Mouse (Mus musculus): ENCODE data around the gene Clip1.

The Clip1 gene

DNA sequence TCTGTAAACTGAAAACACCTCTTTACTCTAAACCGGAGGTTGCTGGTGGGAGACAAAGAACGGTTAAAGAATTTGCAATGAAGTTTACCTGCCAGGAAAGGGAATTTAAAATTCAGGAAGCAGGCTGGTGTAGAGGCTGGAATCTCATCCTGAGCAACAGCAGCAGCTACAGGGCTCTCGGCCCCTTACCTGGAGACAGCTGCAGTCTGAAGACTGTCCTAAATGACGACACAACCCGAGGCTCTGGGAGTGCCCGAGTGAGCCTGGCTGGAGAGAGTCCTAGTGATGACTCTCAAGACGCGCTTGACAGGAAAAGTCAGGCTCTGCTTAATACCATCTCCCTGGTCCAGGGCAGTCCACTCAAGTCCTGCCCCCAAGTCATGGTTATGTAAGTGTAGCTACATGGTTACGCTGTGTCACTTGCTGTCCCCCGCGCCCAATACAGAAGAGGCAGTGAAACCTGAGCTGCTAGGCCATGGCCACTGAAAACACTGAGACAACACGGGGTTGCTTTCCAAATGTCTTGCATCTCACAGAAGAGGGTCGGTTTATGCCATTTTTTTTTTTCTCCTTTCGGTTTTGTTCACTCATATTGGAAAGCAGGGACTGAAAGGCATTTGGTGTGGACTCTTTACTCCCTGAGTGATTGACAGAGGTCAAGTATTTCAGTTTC, 13.5 kb downstream of the Clip1 start:
- DNase-seq (ENCODE audit: low read depth, low spot score): no peak

DNA sequence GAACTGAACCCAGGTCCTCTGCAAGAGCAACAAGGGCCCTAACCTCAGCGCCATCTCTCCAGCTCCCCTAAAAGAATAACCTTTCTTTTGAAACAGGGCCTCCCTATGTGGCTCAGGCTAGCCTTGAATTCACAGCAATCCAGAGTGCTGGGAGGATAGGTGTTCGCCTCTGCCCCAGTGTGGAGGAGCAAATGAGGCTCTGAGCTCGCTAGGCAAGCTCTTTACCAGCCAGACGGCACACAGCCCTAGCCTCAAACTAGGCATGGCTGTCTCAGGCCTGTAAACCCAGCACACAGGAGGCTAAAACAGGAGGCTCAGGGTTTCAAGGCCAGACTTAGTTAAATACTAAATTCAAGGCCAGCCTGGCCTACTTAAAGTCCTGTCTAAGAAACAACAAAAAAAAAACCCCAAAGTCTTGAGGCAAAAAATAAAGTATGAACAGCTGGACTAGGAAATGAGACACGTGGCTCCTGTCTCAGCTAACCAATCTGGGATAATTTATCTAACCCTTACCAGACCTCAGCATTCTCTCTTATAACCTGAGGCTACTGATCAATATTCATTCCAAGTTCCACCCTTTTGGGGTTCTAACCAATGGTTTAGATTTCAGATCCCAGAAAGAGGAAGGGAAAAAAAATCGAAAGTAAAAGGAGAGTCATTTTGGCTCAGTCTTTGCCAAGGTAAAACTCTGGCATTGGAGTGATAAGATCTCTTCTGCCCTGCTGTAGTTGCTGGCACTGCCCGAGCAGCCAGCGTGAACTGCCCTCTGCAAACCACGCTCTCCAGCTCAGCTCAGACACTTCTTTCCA, 14.2 kb downstream of the Clip1 start:
- no peak for DNase-seq (ENCODE audit: low read depth, low spot score)

DNA sequence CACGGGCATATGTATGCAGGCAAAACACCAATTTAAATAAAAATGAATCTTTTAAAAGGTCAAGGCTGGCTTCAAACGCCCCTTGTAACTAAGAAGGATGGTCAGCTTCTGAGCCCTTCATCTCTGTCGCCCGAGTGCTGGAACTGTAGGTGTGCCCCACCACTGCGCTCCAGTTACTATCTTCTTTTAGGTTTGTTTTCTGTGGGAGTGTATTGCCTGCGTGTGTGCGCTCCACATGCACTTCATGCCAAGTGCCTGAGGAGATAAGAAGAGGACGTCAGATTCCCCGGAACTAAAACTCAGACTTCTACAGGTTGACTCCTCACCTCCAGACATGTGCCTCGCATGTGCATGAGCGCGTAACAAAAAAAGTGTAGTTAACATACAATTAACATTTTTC, 16.5 kb downstream of the Clip1 start:
- DNase-seq (ENCODE audit: low read depth, low spot score): no peak

DNA sequence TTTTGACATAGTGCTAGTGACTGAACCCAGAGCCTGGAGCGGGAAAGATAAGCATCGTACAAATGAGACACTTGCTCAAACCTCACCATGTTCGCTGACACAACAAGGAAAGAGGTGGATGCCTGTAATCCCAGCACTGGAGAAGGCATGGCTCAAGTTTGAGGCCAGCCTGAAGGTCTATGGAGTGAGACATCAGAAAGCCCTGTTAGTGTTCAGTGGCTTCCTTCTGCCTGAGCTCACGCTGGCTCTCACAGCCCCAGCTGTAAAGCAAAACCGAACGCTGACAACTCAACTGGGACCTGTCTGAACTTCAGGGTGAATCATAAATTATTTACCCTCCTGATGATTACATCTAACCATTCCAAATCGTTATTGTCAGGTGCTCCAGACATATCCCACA, 18.5 kb downstream of the Clip1 start:
- no peak for DNase-seq (ENCODE audit: low read depth, low spot score)

DNA sequence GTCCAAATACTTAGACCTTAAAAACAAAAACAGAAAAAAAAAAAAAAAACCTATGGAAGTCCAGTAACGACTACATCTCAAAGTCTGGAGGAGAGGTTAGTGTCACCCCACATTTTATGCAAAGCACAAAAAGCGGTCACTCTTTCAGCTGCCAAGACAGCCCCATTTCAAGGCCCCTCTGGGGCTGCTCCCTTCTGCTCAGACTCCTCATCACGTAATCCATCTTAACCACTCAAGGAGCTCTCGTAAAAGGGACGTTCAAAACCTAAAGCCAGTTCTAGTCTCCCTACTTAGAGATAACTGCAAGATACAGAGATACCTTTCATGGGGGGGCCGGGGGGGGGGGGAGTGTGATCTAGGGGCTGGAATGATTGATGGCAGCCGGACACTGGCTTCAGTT, 20.1 kb downstream of the Clip1 start:
- no peak for DNase-seq (ENCODE audit: low read depth, low spot score)

DNA sequence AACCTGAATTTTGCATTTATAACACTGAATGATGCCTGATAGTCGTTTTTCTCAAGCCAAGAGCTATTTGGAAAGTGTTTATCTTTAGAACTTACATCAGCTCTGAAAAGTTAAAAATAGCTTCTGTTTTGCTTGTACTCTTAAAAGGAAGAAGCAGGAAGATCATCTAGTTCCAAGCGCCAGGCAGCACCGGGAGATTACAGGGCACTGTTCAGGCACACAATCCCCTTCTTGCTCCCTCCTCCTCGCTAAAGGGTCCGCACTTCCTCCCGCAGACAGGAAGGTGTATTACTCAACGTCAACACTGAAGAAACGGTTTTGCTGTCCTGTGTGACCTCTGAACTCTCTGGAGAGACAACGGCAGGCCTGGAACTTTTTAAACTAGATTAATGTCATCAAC, 22.4 kb downstream of the Clip1 start:
- DNase-seq (ENCODE audit: low read depth, low spot score): no peak

DNA sequence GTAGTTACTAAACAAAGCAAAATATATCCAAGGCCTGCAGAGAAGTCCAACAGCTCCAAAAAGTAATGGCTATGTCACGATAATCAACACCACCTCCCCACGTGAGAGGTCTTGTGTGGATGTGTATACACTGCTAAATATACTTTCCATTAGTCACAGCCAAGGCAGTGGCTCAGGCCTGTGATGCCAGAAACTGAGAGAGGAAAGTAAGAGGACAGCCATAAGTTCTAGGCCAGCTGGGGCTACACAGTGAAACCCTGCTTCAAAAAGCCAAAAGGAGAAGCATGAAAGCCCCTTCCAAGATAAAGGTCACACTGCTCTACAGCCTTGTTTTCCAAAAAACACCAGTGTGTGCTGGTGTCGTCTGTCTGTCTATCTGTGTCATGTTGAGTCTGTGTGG, 22.8 kb downstream of the Clip1 start:
- no peak for DNase-seq (ENCODE audit: low read depth, low spot score)

DNA sequence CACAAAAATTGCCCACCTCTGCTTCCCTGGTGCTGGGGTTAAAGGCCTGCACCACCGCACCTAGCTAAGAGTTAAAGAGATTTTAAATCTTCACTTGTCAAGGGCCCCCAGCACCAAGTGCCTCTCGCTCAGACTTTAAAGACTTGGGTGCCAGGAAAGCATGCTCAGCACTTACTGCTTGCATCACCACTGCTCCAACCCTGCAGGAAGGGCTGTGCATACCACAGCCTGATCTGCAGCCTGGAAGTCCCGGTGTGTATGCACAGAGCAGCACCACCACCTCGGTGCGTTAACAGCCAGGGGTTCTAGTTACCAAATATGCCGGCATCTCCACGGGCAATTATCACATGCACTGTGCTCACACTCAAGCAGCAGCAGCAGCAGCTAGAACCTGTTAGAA, 26.8 kb downstream of the Clip1 start:
- DNase-seq (ENCODE audit: low read depth, low spot score): no peak

DNA sequence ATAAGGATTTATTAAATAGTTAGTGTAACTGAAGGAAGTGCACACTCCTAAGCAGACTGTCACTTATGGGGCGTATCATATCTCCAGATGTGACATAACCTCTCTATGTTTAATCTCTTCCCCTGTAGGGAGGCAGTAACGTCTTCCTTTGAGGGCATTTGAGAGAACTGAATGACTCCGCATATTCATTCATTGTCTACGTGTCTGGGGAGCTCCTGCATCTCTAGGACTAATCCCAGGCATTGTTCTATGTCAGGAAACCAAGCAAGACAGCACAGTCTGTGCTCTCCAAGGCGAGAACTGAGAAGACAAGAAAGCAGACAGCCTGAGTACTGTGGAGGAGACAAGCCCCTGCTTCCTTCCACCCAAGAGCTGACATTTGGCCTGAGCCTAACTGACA, 29.5 kb downstream of the Clip1 start:
- no peak for DNase-seq (ENCODE audit: low read depth, low spot score)

DNA sequence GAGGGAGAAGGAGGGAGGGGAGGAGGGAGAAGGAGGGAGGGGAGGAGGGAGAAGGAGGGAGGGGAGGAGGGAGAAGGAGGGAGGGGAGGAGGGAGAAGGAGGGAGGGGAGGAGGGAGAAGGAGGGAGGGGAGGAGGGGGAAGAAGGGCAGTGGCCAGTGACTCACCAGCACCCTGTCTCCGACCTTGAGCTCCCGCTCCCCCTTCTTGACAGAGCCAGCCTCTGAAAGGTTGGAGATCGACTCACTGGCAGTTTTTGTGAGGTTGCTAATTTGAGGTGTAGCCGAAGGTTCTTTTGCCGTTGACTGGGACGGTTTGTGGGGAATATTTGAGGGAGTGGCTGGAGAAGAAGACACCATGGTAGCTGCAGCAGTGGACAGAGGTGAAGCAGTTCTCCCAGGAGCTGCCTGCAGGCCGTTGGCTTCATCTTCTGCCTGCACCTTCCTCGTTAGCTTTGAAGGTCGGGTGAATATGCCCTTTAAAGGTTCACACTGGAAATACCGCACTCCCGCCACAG, 31.1 kb downstream of the Clip1 start:
- no peak for DNase-seq (ENCODE audit: low read depth, low spot score)

DNA sequence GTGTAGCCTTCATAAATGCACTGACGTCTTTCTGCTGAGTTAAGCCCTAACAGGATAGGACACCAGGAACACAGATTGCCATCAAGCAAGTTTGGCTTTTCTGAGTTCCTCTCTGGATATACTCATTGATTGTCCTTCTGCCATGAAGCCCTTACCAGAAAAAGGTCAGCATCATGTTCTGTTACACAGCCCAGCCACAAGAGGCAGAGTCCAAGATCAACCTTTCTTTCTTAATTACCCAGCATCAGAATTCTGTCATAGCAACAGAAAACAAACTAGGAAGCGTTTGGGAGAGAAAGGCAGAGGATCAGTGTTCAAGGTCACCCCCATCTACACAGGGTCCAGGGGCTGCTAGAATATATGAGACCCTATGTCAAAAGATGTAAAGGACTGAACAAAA, 33.6 kb downstream of the Clip1 start:
- DNase-seq (ENCODE audit: low read depth, low spot score): no peak

DNA sequence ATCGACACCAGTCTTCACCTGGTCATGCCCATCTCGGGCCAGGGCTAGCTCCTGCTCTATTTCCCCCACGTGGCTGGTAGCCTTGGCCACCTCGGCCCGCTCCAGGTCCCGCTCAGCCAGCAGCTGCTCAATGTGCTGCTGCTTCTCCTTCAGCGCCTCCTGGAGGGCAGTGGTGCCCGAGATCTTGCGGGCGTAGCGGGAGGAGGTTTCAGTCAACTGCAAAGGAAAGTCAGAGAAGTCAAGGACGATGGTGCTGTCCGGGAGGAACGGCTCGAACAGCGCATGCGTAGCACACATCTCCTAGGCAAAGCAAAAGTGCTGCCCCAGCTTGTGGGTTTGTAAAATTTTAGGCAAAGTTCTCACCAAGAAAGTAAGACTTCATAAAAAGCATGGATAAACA, 42.0 kb downstream of the Clip1 start:
- no peak for DNase-seq (ENCODE audit: low read depth, low spot score)

DNA sequence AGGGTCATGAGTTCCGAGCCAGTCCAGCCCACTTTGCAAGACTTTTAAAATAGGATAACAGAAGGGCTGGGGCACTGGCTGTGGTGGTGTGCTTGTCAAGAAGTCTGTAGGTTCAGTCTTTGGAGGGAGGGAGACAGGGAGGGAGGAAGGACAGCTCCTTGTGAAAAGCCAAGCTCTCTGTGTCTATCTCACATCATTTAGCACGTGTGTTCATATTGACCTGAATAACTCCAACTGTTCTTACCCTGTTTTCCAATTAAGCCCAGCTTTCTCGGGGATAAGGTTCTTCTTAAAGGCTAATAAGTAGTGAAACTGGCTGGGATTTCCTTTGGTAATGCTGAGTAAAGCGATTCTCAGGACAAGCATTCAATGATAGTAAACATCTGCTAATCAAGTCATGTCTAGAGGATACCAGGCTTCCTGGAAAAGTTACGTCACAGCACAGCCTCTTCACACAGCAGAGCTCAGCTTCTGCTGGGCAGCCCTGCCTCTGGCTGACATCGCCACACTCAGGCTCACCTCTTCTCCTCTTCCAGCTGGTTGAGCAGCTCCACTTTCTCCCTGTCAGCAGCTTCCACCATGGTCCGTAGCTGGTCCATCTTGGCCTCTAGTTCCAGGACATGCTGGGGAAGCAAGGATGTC, 43.0 kb downstream of the Clip1 start:
- DNase-seq (ENCODE audit: low read depth, low spot score): no peak

DNA sequence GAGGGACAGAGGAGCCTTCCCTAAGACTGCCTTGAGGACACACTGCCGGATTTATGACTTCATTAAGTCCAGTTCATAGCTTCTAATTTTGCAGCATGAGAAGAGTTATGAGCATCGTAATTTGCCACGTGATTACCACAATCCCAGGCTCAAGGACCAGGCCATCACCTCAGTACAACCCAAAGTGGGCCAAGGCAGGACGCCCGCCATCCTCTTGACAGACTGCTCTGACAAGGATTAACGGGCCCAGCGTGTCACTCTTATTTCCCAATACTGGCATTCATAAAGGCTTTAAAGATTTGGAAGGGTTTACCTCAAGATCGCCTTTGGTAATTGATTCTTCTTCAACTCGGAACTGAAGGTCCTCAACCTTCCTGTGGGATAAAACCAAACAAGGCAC, 44.2 kb downstream of the Clip1 start:
- no peak for DNase-seq (ENCODE audit: low read depth, low spot score)

DNA sequence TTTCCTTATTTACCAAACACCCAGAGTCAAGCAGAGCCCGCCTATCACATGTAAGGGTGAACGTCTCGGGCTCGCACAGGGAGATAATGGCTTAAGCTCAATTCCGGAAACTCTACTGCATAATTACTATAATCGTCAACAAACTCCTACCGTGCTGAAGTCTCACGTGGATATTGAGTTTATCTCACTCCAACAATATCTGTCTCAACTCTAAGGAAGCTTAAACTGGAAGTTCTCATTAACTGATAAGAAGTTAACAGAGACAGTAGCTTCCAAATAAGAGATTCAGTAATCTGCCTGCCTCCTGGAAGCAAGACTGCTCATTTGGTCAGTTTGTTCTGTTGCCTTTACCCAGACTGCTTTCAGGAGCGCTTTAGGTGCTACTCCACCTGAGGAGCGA, 53.2 kb downstream of the Clip1 start:
- DNase-seq (ENCODE audit: low read depth, low spot score): no peak

DNA sequence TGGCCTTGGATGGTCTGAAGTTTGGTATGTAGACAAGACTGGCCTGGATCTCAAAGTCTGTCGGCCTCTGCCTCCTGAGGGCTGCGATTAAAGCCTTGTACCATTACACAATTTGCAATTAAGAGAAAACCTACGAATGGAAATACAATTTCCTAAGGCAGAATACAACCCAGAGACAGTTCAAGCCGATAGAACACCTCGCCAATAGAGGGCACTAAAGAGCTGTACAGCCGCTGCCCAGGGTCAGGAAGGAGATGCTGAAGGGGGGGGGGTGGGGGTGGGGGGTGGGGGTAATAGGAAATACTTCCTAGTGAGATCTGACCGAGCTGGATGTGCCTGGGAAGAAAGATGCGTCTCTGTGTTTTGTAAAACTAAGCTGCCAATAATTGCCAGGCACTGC, 57.8 kb downstream of the Clip1 start:
- no peak for DNase-seq (ENCODE audit: low read depth, low spot score)

DNA sequence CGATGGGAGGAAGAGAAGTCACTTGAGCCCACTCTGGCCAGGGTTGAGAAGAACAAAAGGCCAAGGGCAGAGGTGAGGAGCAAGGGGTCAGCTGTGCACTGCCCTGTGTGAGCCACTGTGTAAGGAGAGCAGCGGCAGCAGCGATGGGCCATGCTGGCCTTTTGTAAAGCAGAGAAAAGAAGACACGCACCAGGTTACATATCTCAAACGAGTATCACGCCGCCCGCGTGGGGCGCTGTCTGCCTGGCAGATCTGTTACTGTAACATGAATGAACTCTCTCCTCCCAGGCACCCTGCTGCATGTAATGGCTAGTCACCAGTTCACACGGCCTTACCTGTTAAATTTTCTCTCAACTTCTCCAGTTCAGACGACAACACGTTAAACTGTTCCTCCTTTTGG, 62.0 kb downstream of the Clip1 start:
- no peak for DNase-seq (ENCODE audit: low read depth, low spot score)

DNA sequence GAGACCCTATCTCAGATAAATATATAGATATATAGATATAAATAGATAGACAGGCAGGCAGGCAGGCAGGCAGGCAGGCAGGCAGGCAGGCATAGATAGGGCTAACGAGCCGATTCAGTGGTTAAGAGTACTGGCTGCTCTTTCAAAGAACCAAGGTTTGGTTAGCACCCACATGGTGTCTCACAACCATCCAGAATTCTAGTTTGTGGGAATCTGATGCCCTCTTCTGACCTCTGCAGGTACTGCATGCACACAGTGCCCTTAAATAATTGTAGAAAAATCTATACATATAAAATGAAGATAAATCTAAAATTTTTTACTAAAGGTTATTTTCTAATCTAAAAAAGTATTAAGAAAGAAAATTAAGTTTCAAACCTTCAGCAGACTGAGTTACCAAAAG, 65.9 kb downstream of the Clip1 start:
- no peak for DNase-seq (ENCODE audit: low read depth, low spot score)

DNA sequence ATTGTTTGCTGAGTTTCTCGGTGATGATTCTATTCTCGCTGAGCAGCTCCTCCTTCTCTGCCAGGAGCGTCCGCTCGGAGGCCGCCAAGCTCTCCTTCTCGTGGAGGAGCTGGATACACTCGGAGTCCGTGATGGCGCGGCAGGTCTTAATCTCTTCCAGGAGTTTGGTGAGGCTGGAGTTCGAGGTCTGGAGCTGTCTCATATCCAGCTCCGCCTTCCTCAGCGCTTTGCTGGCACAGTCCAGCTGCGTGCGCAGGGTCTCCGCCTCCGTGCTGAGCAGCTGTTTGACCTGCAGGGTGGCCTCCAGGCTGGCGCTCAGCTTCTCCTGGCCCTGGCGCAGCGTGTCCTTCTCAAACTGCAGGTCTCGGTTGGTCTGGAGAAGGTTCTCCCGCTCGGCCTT, 70.2 kb downstream of the Clip1 start:
- no peak for DNase-seq (ENCODE audit: low read depth, low spot score)

DNA sequence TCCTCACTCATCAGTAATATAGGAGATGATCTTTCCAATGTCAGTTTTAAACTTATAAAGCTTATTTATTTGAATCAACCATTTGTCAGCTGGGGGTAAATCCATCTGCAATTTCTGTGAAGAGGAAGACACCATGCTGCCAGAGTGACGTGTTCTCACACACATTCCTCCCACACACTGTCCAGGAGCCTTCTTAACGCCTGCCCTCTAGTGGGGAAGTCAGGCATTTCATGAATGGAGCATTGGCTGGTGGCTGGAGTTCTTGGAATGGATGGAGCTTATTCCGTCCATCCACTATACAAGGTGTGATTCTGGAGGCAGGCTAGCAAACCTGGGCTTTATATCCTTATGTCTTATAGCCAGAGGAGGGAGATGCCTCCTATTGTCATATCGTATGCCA, 74.6 kb downstream of the Clip1 start:
- peak; percentile 36 for DNase-seq (ENCODE audit: low read depth, low spot score)

DNA sequence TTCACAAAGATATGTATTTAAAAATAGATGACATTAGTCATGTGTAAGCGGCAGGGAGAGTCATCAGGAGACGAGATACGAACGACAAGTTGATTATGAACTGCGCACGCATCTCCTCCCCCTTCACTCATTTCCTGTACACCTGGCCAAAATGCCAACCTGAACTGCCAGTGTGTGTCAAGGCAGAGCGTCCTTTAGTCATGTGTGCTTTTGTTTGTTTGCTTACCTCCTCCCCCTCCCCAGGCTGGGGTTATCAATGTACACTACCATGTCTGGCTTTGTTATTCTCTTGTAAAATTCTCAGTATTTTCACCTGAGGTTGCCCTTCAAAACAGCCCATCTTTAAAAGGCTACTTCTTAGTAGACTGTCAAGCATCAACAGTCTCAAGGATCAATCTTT, 75.0 kb downstream of the Clip1 start:
- DNase-seq (ENCODE audit: low read depth, low spot score): no peak

DNA sequence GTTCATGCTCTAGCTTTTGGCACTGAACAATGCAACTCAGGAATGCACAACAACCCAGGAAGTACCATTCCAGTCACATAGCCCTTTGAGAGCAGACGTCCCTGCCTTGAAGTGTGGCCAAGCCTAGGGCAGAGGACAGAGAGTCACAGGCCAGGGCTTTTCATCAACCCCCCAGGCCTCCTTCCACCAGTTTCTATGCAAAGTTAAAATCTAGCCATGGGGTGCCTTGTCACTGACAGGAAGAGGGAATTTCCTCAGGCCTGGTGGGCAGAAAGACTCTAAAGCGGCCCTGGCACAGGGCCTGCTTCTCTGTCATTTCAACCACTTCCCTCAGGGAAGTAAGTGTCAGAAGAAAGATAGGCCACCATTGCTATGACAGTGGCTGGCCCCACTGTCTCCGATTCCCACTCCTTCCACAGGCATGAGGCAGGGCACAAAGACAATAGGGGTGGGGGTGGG, 77.2 kb downstream of the Clip1 start:
- DNase-seq (ENCODE audit: low read depth, low spot score): no peak

DNA sequence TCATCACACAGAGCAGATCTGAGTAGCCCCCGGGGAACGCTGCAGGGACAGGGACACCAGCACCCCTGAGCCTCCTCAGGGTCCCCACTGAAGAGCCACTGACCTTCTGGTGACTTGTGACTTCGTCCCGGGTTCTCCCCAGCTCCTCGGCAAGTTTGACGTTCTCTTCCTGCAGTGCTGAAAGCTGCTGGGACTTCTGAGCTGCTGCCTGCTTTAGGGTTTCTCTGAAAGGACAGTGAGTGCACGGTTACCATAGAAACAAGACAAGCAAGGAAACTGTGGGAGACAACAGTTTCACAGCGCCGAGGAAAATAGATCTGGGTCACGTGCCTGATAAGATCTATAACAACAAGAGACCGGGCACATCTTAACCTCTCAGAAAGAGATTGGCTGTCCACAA, 80.9 kb downstream of the Clip1 start:
- DNase-seq (ENCODE audit: low read depth, low spot score): peak; percentile 42
